Mouse (Mus musculus): Measurements from ENCODE around the gene Pcyt1a. TPM values are rescaled to one million over a fixed set of nuclear protein-coding genes. Genes with fewer than 3 reads are reported as not detected.
"Not testable (repeated sequence)": the region's sequence is repeated elsewhere in the genome, so short reads cannot be mapped to it uniquely, and the experiment has no call there.

The Pcyt1a gene
- total RNA-seq, 2 experiments from 2014 or later = 39.6 to 42.7 TPM

DNA sequence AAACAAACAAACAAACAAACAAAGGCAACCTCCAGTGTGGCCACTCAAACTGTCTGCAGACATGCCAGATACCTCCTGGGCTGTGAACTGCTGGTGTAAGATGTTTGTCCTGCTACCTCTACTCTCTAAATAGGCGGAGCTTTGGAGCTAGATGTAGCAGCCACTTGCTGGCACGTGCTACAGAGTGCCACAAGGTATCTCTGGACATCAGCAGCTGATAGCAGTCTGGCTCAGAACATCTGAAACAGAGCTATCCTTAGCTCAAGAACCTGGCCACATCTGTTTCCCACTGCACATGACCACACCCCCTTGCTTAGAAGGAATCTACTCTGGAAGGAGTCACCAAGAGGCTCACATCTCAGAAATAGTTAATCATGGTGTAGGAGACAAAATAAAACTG lies 54.5 kb downstream of the Pcyt1a start:
- no peak overlapping the region for H3K27ac ChIP-seq
- no peak for DNase-seq (ENCODE audit: extremely low spot score in 1 of 2, low spot score in 2 of 2)
- intact Hi-C loops (cut with DNase I) = no loop called here
- no peak for TF ChIP-seq CTCF (IDR thresholded peaks at IDR 0.05)
- H3K4me3 ChIP-seq = no peak overlapping the region

GRCm38 (mm10) chr16:32486046-32486445 lies 55.3 kb downstream of the Pcyt1a start:
- intact Hi-C loops (cut with DNase I) = no loop called here
- TF ChIP-seq CTCF (IDR thresholded peaks at IDR 0.05) = no peak
- H3K27ac ChIP-seq = no peak overlapping the region
- DNase-seq (ENCODE audit: extremely low spot score in 1 of 2, low spot score in 2 of 2) = no peak
- H3K4me3 ChIP-seq = no peak overlapping the region

DNA sequence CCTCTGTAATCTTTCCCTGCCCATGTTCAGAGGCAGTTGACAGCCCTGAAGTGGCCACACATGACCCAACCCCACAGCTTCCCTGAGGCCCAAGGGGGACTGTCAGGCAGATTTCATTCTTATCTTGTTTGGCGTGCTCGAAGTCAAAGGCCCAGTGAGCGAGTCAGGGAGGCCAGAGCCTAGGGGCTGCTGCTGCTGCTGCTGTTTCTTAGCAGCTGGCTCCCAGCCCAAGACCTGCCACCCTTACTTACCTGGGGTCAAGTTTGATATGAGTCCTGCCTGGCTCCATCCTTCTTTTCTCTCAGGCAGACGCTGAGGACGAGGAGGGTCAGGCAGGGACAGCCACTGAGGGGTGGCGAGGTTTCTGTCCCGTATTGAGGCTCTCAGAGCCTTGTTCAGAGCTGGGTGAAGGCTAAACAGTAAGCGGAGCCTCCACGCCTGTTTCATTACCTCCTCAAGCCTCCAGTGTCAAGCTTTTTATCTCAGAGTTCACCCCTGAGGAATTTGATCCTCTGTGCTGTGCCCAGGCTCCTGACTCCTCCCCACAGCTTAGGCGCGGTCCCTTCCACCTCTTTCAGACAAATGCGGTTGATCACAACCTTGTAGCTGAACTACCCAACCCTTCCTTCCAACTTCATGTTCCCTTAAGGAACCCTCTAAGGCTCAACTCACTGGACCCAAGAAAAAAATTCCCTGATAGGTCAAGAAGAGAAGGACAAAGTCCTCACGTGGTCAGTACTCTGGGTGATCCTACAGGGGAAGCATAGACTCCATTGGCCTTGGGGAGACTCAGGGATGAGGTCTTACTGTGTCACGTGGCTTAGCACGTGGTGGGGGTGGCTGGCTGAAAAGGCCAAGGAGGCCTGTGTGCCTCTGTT lies 56.8 kb downstream of the Pcyt1a start, which contains the start of gene Slc51a:
Slc51a (minus strand) TSS at position 646 of the 878 bp plus-strand sequence.
- no peak for DNase-seq (ENCODE audit: extremely low spot score in 1 of 2, low spot score in 2 of 2)
- Histone ChIP-seq H3K4me3 (no peak within 1 kb of the TSS), H3K27ac (no peak within 1 kb of the TSS)
- TF ChIP-seq CTCF (IDR thresholded peaks at IDR 0.05) = no peak
- intact Hi-C loops (cut with DNase I) = no loop called here

GRCm38 (mm10) chr16:32488939-32489338 lies 58.2 kb downstream of the Pcyt1a start:
- no peak for TF ChIP-seq CTCF (IDR thresholded peaks at IDR 0.05)
- DNase-seq (ENCODE audit: extremely low spot score in 1 of 2, low spot score in 2 of 2) = no peak
- Histone ChIP-seq H3K4me3 (no peak overlapping the region), H3K27ac (no peak overlapping the region)
- intact Hi-C loops (cut with DNase I) = no loop called here

GRCm38 (mm10) chr16:32494371-32494770 lies 63.6 kb downstream of the Pcyt1a start:
- H3K27ac ChIP-seq; DNase-seq (ENCODE audit: extremely low spot score in 1 of 2, low spot score in 2 of 2); H3K4me3 ChIP-seq; intact Hi-C loops (cut with DNase I): not testable (repeated sequence)

GRCm38 (mm10) chr16:32495965-32496364 lies 65.2 kb downstream of the Pcyt1a start, which contains the start of gene Zdhhc19:
Gene Zdhhc19, plus strand, starts transcription at chr16:32496265.
- intact Hi-C loops (cut with DNase I) = no loop called here
- Histone ChIP-seq H3K27ac (no peak within 1 kb of the TSS), H3K4me3 (no peak within 1 kb of the TSS)
- no peak for TF ChIP-seq CTCF (IDR thresholded peaks at IDR 0.05)
- no peak for DNase-seq (ENCODE audit: extremely low spot score in 1 of 2, low spot score in 2 of 2)

- intact Hi-C loops (cut with DNase I) = loop anchor here (2.0 kb wide), 1 partner anchor 384 kb away; no protein-coding TSS in a partner anchor
- no peak for DNase-seq (ENCODE audit: extremely low spot score in 1 of 2, low spot score in 2 of 2)
- Histone ChIP-seq H3K4me3 (no peak overlapping the region), H3K27ac (no peak overlapping the region)
- no peak for TF ChIP-seq CTCF (IDR thresholded peaks at IDR 0.05)
Measured at GRCm38 (mm10) chr16:32498996-32499395, 68.3 kb downstream of the Pcyt1a start.

DNA sequence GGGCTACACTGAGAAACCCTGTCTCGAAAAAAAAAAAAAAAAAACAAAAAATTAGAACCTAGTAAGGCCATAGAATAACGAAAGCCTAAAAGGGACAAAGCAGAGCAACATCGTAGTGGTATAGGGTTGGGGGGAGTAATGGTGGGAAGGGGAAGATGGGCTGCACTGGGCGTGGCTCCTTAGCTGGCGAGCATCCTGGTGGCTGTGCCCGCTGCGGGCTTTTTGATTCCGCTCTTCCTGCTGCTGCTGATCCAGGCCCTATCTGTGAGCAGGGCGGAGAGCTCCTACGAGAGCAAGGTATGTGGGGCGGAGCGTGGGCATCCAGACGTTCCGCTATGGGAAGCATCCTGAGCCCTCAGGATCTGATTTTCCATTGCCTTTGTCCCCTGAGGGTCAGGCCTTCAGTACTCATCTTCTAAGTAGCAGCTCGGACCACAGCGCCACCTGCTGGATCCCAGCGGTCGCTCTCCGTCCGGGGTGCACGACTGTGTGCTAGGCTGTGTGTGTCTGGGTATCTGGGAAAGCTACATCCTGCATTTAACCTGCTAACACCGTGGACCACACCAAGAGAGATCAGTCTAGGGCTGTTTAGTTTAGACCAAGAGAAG lies 68.8 kb downstream of the Pcyt1a start:
- intact Hi-C loops (cut with DNase I) = loop anchor here (2.0 kb wide), 1 partner anchor 385 kb away; no protein-coding TSS in a partner anchor
- TF ChIP-seq CTCF (IDR thresholded peaks at IDR 0.05) = peak; percentile 98

GRCm38 (mm10) chr16:32501459-32501858 lies 70.7 kb downstream of the Pcyt1a start:
- Histone ChIP-seq H3K4me3 (no peak overlapping the region), H3K27ac (no peak overlapping the region)
- intact Hi-C loops (cut with DNase I) = no loop called here
- no peak for TF ChIP-seq CTCF (IDR thresholded peaks at IDR 0.05)
- DNase-seq (ENCODE audit: extremely low spot score in 1 of 2, low spot score in 2 of 2) = no peak

More for the DNA sequence above, 68.8 kb downstream of the Pcyt1a start:
- DNase-seq (ENCODE audit: extremely low spot score in 1 of 2, low spot score in 2 of 2) = peak; percentile 83 to 87
- Histone ChIP-seq H3K27ac (no peak overlapping the region; the same call in 1 of the 2 replicates), H3K4me3 (peak overlapping the region; percentile 35)

- Histone ChIP-seq H3K4me3 (no peak overlapping the region), H3K27ac (no peak overlapping the region)
- DNase-seq (ENCODE audit: extremely low spot score in 1 of 2, low spot score in 2 of 2) = no peak
- intact Hi-C loops (cut with DNase I) = no loop called here
- TF ChIP-seq CTCF (IDR thresholded peaks at IDR 0.05) = no peak
Measured at GRCm38 (mm10) chr16:32502621-32503335, 72.1 kb downstream of the Pcyt1a start.

DNA sequence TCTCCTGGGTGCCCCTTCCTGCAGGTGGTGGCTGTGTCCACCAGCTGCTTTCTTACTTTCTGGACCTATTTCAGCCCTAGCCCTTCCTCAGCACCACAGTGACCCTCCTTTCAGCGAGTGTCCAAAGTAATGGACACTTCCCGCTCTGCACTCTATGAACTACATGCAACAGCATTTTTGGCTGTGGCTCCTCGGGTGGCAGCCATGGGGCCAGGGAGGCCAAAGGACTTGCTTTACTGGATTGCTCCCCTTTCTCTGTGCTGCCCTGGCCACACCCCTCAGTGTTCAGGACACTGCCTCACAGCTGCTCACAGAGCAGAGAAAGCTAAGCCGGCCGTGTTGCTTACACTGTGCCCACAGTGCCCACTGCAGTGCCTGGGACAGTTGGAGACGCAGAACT lies 72.9 kb downstream of the Pcyt1a start:
- no peak overlapping the region for H3K4me3 ChIP-seq
- no peak overlapping the region for H3K27ac ChIP-seq
- no peak for TF ChIP-seq CTCF (IDR thresholded peaks at IDR 0.05)
- intact Hi-C loops (cut with DNase I) = no loop called here
- DNase-seq (ENCODE audit: extremely low spot score in 1 of 2, low spot score in 2 of 2) = no peak

- H3K4me3 ChIP-seq = no peak overlapping the region
- no peak for TF ChIP-seq CTCF (IDR thresholded peaks at IDR 0.05)
- DNase-seq (ENCODE audit: extremely low spot score in 1 of 2, low spot score in 2 of 2) = no peak
- H3K27ac ChIP-seq = no peak overlapping the region
- intact Hi-C loops (cut with DNase I) = loop anchor here (5.0 kb wide), 1 partner anchor 106 kb away; no protein-coding TSS in a partner anchor
Measured at GRCm38 (mm10) chr16:32506298-32506697, 75.6 kb downstream of the Pcyt1a start.
